Mouse (Mus musculus) CH12.LX (cell line): Measurements from ENCODE around the gene Wdfy3.

Experiments used
- CHD1 ChIP-seq: IDR thresholded peaks from 2 replicates; pipeline ENCODE4 v1.6.1; 2012; ENCODE audit warnings: low read depth, low read length, improper control_type of control experiment, inconsistent platforms
- CHD2 ChIP-seq: IDR thresholded peaks from 2 replicates; pipeline ENCODE4 v1.6.1; 2011; ENCODE audit warnings: low read length, improper control_type of control experiment
- CTCF ChIP-seq, 2 experiments: IDR thresholded peaks in 1 of 2; conservative IDR thresholded peaks in 1 of 2; 2 replicates each; pipeline ENCODE4 v1.5.1; 2011 to 2012; ENCODE audit warnings: low read depth in 2 of 2, low read length in 2 of 2, improper control_type of control experiment in 1 of 2, inconsistent platforms in 1 of 2, mild to moderate bottlenecking in 1 of 2, moderate library complexity in 1 of 2
- E2F4 ChIP-seq: IDR thresholded peaks from 2 replicates; pipeline ENCODE4 v1.6.1; 2011; ENCODE audit warnings: low read depth, low read length, improper control_type of control experiment; ENCODE audit not compliant: insufficient replicate concordance
- EP300 ChIP-seq: IDR thresholded peaks from 2 replicates; pipeline ENCODE4 v1.6.1; 2011; ENCODE audit warnings: low read length, improper control_type of control experiment
- ETS1 ChIP-seq: conservative IDR thresholded peaks from 2 replicates; pipeline ENCODE4 v1.6.1; 2012; ENCODE audit warnings: low read depth, mild to moderate bottlenecking, inconsistent platforms, low read length, improper control_type of control experiment, moderate library complexity
- KAT2A ChIP-seq: IDR thresholded peaks from 2 replicates; pipeline ENCODE4 v1.6.1; 2012; ENCODE audit warnings: low read length, improper control_type of control experiment, inconsistent platforms; ENCODE audit not compliant: insufficient replicate concordance
- MAX ChIP-seq: IDR thresholded peaks from 2 replicates; pipeline ENCODE4 v1.6.1; 2011; ENCODE audit warnings: low read length, improper control_type of control experiment
- POLR2A ChIP-seq: IDR thresholded peaks from 2 replicates; pipeline ENCODE4 v1.6.1; 2011; ENCODE audit warnings: low read depth, mild to moderate bottlenecking, improper control_type of control experiment, low read length
- POLR2AphosphoS2 ChIP-seq: IDR thresholded peaks from 2 replicates; pipeline ENCODE4 v1.6.1; 2011; ENCODE audit warnings: low read depth, low read length, improper control_type of control experiment

GRCm38 (mm10) chr5:101855475-101855874, 214.2 kb downstream of the Wdfy3 start:
- no peak for TF ChIP-seq E2F4
- TF ChIP-seq CTCF (conservative IDR thresholded peaks at IDR 0.05 in 1 of 2, IDR thresholded peaks at IDR 0.05 in 1 of 2; ENCODE audit: low read depth in 2 of 2, low read length in 2 of 2): no peak
- TF ChIP-seq EP300: no peak
- no peak for TF ChIP-seq MAX
- TF ChIP-seq CHD1: no peak
- TF ChIP-seq POLR2A: no peak
- no peak for TF ChIP-seq ETS1
- TF ChIP-seq CHD2: no peak
- no peak for TF ChIP-seq POLR2AphosphoS2
- no peak for TF ChIP-seq KAT2A
